Mouse (Mus musculus) forebrain, postnatal 0 days (tissue): ENCODE results near the gene Szt2. TPM values are rescaled to one million over a fixed set of nuclear protein-coding genes. Genes with fewer than 3 reads are reported as not detected.

ENCODE experiments used
- ATAC-seq: fragments of 200-750 bp; cut with Nextera tagmentation; 2 replicates; pipeline ENCODE4 v1.8.0; 2017; ENCODE audit warnings: mild to moderate bottlenecking, moderate library complexity
- DNase-seq: peaks from one replicate; pipeline ENCODE4 v3.0.0-alpha.2; 2015
- H3K27ac ChIP-seq: fragments of 300-500 bp; sonication (generic); 2 replicates; pipeline ENCODE4 v1.5.1; 2014; ENCODE audit warnings: low read depth, mild to moderate bottlenecking, antibody characterized with exemption, low read length, moderate library complexity, mixed read lengths
- H3K27me3 ChIP-seq: fragments of 300-500 bp; sonication (generic); 2 replicates; pipeline ENCODE4 v1.6.1; 2014; ENCODE audit warnings: mild to moderate bottlenecking, low read length, mixed read lengths; ENCODE audit not compliant: insufficient read depth
- H3K36me3 ChIP-seq: fragments of 300-500 bp; sonication (generic); 2 replicates; pipeline ENCODE4 v1.6.1; 2014; ENCODE audit warnings: mild to moderate bottlenecking, moderate library complexity; ENCODE audit not compliant: insufficient read depth
- H3K4me1 ChIP-seq: fragments of 300-500 bp; sonication (generic); 2 replicates; pipeline ENCODE4 v1.6.1; 2014; ENCODE audit warnings: antibody characterized with exemption; ENCODE audit not compliant: insufficient read depth
- H3K4me2 ChIP-seq: fragments of 300-500 bp; sonication (generic); 2 replicates; pipeline ENCODE4 v1.6.1; 2014; ENCODE audit warnings: low read depth, mild to moderate bottlenecking, moderate library complexity
- H3K4me3 ChIP-seq: fragments of 300-500 bp; sonication (generic); 2 replicates; pipeline ENCODE4 v1.5.1; 2014; ENCODE audit warnings: low read depth, low read length, mixed read lengths
- H3K9ac ChIP-seq: fragments of 300-500 bp; sonication (generic); 2 replicates; pipeline ENCODE4 v1.6.1; 2014; ENCODE audit warnings: mild to moderate bottlenecking
- H3K9me3 ChIP-seq: fragments of 300-500 bp; sonication (generic); 2 replicates; pipeline ENCODE4 v1.6.1; 2016; ENCODE audit warnings: low read length
- CTCF ChIP-seq: sonication (generic); IDR thresholded peaks from 2 replicates; pipeline ENCODE4 v1.5.1; 2016; ENCODE audit warnings: antibody characterized with exemption, control low read depth, low read depth
- WGBS: fragments of 180-500 bp; shearing (Covaris S2); extraction: QIAGEN DNeasy Blood & Tissue Kit; methylation state at CpG from one replicate; pipeline ENCODE4 v1.1.7; 2014; 5-methylcytosine and 5-hydroxymethylcytosine counted together
- polyA plus RNA-seq: library from polyadenylated mRNA; unstranded; fragments of >200 nt; fragmentation: Nextera tagmentation; extraction: Ambion mirVana; gene quantifications from 2 replicates; pipeline ENCODE4 v1.2.1, GENCODE M21; 2015
- total RNA-seq: library from RNA; depleted of rRNA; stranded (reverse); fragments of >200 nt; gene quantifications from 2 replicates; pipeline ENCODE4 v1.2.3, GENCODE M21; 2014

Szt2 gene
- total and polyA plus RNA-seq, 2 experiments from 2014 or later: 3.4 to 21.1 TPM

- peaks cover 7% of the 10 kb centered on the region; the same call in 1 of the 2 replicates for H3K4me1 ChIP-seq
- TF ChIP-seq CTCF: no peak
- 95% methylated on average over 13 of the region's 13 CpGs for WGBS
- no peak overlapping the region for H3K4me2 ChIP-seq
- no peaks in the 10 kb centered on the region for H3K27me3 ChIP-seq
- no peak for ATAC-seq
- DNase-seq: no peak
- H3K27ac ChIP-seq: no peak overlapping the region
- H3K4me3 ChIP-seq: no peak overlapping the region
- no peaks in the 10 kb centered on the region for H3K9me3 ChIP-seq
- H3K36me3 ChIP-seq: peaks cover 69% of the 10 kb centered on the region
- H3K9ac ChIP-seq: no peak overlapping the region
Measured at GRCm38 (mm10) chr4:118364641-118365040, 44.4 kb downstream of the Szt2 start.

DNA sequence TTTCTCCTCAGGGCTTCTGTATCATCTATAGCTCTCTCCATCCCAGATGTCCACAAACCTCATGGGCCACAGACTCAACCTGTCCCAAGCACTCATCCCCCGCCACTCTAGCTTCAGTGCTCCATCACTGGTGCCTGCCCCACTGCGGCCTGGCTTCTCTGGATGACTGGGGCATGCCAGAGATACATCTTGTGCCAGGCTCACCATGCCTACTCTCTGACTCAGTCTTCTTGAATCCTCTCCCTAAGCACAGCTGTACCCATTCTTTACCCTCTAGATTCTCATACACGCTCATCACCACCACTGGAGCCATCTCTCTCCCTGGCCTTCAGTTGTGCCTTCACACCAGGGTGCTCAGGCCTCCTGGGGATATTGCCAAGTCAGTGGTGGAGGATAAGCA, 45.1 kb downstream of the Szt2 start:
- ATAC-seq (no peak), DNase-seq (no peak)
- Histone ChIP-seq H3K36me3 (peaks cover 63% of the 10 kb centered on the region), H3K4me2 (no peak overlapping the region), H3K4me3 (no peak overlapping the region), H3K9me3 (no peaks in the 10 kb centered on the region), H3K27ac (no peak overlapping the region), H3K4me1 (peaks cover 12% of the 10 kb centered on the region), H3K27me3 (no peaks in the 10 kb centered on the region), H3K9ac (no peak overlapping the region)
- 96% methylated on average over 3 of the region's 3 CpGs for WGBS
- TF ChIP-seq CTCF: no peak

DNA sequence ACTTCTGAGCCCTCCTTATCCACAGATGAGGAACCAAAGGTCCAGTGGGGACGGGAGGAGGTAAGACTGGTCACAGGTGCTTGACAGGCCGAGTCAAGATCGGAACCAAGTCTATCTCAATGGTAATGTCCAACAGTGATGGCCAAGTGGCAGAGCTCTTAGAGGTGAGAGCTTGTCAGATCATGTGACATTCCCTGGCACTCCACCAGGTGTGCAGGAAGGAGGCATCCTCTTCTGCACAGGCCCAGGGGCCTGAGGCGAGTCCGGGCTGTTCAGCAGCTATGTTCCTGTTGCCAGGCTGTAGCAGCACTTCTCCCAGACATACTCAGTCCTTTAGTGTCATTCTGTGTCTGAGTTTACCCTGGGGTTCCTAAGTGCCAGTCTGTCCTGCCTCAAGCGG, 46.2 kb downstream of the Szt2 start:
- no peak overlapping the region for H3K4me2 ChIP-seq
- H3K9ac ChIP-seq: no peak overlapping the region
- no peak overlapping the region for H3K4me3 ChIP-seq
- no peak for TF ChIP-seq CTCF
- H3K36me3 ChIP-seq: peaks cover 52% of the 10 kb centered on the region
- no peak for DNase-seq
- no peaks in the 10 kb centered on the region for H3K9me3 ChIP-seq
- no peak overlapping the region for H3K27ac ChIP-seq
- 94% methylated on average over 6 of the region's 6 CpGs for WGBS
- no peak for ATAC-seq
- H3K27me3 ChIP-seq: no peaks in the 10 kb centered on the region
- H3K4me1 ChIP-seq: peaks cover 12% of the 10 kb centered on the region

- no peaks in the 10 kb centered on the region for H3K9me3 ChIP-seq
- ATAC-seq (no peak), DNase-seq (no peak)
- no peak overlapping the region for H3K9ac ChIP-seq
- no peak overlapping the region for H3K4me3 ChIP-seq
- H3K27ac ChIP-seq: no peak overlapping the region
- H3K4me1 ChIP-seq: peaks cover 12% of the 10 kb centered on the region
- H3K4me2 ChIP-seq: no peak overlapping the region
- peaks cover 43% of the 10 kb centered on the region for H3K36me3 ChIP-seq
- 86% methylated on average over 5 of the region's 5 CpGs for WGBS
- TF ChIP-seq CTCF: no peak
- H3K27me3 ChIP-seq: no peaks in the 10 kb centered on the region
Measured at GRCm38 (mm10) chr4:118361451-118361850, 47.6 kb downstream of the Szt2 start.

- 3% methylated on average over 54 of the region's 54 CpGs for WGBS
- peaks cover 12% of the 10 kb centered on the region for H3K4me1 ChIP-seq
- no peaks in the 10 kb centered on the region for H3K9me3 ChIP-seq
- TF ChIP-seq CTCF: no peak
- ATAC-seq: peak; percentile 82
- H3K4me2 ChIP-seq: peak overlapping the region; percentile 91
- peak overlapping the region; percentile 88 for H3K27ac ChIP-seq
- H3K9ac ChIP-seq: peak overlapping the region; percentile 85
- peaks cover 32% of the 10 kb centered on the region for H3K36me3 ChIP-seq
- DNase-seq: peak; percentile 72
- peak overlapping the region; percentile 49 for H3K4me3 ChIP-seq
- no peaks in the 10 kb centered on the region for H3K27me3 ChIP-seq
Measured at GRCm38 (mm10) chr4:118359896-118360720, 49.0 kb downstream of the Szt2 start.

GRCm38 (mm10) chr4:118359211-118359895, 49.7 kb downstream of the Szt2 start:
- WGBS: 11% methylated on average over 21 of the region's 21 CpGs
- Histone ChIP-seq H3K4me1 (peaks cover 12% of the 10 kb centered on the region), H3K4me2 (peak overlapping the region; percentile 91), H3K9me3 (no peaks in the 10 kb centered on the region), H3K9ac (peak overlapping the region; percentile 85), H3K27ac (peak overlapping the region; percentile 88), H3K27me3 (no peaks in the 10 kb centered on the region), H3K36me3 (peaks cover 25% of the 10 kb centered on the region), H3K4me3 (peak overlapping the region; percentile 49)
- TF ChIP-seq CTCF: no peak
- no peak for ATAC-seq
- no peak for DNase-seq
